Mouse (Mus musculus): ENCODE measurements around the gene Epha4.

DNA sequence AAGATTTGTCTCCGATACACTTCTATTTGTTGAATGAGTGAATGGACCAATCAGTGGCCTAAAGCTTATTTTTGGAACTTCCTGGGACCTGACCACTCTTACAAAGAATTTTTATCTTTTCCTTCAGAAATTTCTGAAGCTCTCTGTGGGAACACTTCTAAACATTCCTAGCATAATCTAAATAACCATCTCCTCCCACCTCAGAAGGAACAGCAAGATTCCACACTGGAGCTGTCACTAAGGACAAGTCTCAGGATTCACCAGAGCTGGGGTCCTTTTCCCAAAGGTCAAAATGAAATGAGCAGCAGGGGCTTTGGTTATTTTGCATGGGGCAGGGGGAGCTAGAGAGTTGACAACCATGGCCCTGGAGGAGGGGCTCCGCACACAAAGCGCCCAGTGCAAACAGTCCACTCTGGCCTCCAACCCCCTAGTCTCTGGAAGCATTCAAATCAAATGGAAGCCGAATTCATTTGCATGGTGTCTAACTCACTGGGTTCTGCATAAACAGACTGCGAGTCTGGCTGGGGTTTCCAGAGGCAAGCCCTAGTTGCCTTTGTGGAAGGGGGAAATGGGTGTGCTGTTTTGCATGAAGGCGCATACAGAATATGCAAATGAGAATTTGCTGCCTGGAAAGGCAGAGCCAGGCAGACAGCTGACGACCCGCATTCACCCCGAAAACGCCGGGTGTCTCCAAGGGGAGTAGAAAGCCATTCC, 18.3 kb downstream of the Epha4 start:
- TF ChIP-seq CTCF (conservative IDR thresholded peaks at IDR 0.05; ENCODE audit: insufficient read depth, insufficient read length, low read depth, low read length), result no peak
- TF ChIP-seq POLR2A (IDR thresholded peaks at IDR 0.05; ENCODE audit: low read depth, low read length), result no peak
